Mouse (Mus musculus): Measurements from ENCODE around the gene Rps6ka6.

GRCm38 (mm10) chrX:111377020-111377419 is 160.7 kb downstream of the Rps6ka6 start:
- TF ChIP-seq POLR2A (IDR thresholded peaks at IDR 0.05; ENCODE audit: borderline replicate concordance, low read depth, low read length) (no peak), CTCF (IDR thresholded peaks at IDR 0.05; ENCODE audit: low read depth, low read length) (no peak)
